Mouse (Mus musculus): ENCODE measurements at regions not wholly inside any gene's neighbourhood (a gene's known extent, or its start where the extent isn't known, plus 50 kb on each side); places are given as distances from the start of the nearest gene placed in this dataset.

DNA sequence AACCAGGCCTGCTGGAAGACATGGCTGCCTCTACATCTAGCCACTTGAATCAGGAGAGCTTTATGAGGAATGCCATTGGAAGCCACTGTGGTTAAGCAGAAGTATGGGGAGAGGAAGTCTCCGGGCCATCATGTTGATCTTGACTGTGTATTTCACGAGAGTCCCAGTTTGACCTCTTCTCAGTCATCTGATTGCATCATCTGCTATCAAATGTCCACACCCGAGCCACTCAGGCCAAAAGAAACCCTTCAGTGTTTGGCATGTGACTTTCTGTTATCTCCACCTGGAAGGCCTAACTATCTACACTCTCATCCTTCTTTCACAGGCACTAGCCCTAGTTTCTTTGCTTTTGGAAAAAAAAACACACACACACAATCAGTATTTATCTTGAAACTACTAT lies 186.9 kb upstream of the Id2 start:
- DNase-seq: no peak

DNA sequence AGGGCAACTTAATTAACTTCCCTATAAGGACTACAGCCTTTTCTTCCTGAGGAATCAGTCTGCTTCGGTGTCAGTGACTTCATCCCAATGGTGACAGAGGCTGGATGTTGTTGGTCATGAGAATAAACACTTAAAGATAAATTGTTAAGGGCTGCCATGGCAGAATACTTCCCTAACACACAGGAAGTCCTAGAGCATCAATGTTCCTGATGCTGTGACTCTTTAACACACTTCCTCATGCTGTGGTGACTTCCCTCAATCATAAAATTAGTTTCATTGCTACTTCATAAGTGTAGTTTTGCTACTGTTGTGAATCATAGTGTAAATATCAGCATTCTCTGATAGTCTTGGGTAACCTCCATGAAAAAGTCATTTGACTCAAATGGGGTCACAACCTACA lies 184.5 kb upstream of the Id2 start:
- DNase-seq: no peak

DNA sequence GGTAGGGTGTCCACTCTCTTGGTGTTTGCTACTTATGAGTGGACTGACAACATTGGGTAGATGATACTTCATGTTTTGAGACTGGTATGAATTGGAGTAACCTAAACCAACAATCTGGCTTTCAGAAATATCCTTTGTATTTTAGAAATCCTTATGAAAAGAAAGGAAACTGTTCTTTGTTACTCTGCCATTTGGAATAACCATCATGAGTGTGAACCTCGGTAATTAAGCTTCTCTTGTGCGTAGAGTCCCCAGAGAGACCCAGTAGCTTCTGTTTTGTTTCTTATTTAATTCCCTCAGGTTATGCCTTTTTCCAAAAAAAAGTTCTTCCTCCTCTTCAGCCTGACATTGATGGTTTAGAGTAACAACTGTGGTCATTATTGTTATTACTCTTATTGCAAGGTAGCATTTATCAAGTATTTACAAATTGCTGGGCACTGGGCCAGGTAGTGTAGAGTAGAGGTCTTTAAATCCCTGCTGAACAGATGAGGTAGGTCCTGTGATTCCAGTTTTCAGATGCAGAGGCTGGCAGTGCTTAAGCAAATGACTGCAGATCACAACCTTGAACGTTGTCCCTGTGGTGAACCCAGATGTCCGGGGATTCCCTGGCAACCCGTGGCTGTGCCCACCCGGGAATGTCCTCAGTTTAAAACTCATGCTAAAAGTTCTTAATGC lies 176.8 kb upstream of the Id2 start:
- DNase-seq: no peak

- peak; percentile 37 for DNase-seq
Observed at GRCm38 (mm10) chr12:25272752-25273125, 175.8 kb upstream of the Id2 start.

GRCm38 (mm10) chr12:25272114-25272751 lies 175.3 kb upstream of the Id2 start:
- DNase-seq: no peak

GRCm38 (mm10) chr12:25269878-25270277 lies 172.9 kb upstream of the Id2 start:
- no peak for DNase-seq

DNA sequence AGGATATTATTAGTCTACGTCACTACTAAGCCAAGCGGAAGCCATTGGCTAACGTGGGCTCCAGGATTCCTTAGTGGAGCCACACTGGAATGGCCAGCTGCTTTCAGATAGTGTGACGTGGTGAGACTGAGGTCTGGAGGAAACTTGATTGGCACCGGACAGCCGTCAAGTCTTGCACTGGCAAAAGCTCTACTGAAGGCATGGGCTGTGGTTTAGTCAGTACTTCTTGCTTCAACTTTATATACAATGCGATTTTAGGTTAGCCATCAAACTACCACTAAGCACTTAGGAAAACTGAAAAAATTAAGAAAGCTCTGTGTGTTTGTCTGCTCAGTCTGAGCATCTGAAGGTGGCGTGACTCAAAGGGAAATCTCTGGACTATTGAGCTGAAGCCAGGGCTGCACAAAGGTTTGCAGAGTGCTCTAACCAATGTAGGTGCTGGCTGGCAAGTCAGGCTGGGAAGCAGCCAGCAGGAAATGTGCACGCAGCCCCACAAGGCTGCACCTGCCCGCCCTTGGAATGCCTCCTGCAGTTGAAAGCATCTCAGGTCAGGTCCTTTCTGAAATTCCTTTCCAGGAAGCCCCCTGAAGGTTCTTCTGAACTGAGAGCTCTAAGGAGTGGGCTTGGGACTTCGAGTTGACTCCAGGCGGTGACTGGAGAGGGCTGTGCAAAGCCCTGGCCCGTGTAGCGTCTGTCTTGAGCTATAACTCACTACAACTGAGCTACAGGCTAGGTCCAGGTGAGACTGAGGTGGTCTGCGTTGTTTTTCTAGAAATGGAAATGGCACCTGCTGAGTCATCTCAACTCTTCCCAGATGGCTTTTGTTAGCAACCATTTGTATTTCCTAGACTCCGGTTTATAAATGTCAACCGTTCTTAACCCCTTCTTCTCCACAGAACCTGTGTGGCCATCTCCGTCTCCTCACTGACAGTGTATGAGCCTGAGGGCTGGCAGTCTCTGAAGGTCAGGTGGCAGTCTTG lies 172.2 kb upstream of the Id2 start:
- peak; percentile 33 for DNase-seq

DNA sequence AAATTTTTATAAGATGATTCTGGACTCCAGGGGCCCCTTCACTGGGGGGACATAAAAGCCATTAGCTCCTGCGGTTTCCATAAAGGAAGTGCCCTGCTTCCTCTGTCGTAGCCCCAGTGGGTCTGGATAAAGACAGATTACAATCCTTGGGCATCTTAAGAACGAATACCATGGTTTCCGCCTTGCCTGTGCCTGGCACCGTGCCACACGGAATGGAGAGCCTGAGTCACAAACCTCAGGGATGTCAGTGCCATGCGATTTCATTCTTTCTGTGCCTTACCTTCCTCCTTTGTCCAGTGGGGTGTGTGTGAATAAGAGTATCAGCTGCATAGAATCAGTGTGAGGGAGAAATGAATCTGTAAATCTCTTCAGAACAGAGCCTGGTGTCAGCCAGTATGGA lies 171.4 kb upstream of the Id2 start:
- DNase-seq: peak; percentile 38

GRCm38 (mm10) chr12:25267572-25268115 lies 170.7 kb upstream of the Id2 start:
- DNase-seq: no peak

DNA sequence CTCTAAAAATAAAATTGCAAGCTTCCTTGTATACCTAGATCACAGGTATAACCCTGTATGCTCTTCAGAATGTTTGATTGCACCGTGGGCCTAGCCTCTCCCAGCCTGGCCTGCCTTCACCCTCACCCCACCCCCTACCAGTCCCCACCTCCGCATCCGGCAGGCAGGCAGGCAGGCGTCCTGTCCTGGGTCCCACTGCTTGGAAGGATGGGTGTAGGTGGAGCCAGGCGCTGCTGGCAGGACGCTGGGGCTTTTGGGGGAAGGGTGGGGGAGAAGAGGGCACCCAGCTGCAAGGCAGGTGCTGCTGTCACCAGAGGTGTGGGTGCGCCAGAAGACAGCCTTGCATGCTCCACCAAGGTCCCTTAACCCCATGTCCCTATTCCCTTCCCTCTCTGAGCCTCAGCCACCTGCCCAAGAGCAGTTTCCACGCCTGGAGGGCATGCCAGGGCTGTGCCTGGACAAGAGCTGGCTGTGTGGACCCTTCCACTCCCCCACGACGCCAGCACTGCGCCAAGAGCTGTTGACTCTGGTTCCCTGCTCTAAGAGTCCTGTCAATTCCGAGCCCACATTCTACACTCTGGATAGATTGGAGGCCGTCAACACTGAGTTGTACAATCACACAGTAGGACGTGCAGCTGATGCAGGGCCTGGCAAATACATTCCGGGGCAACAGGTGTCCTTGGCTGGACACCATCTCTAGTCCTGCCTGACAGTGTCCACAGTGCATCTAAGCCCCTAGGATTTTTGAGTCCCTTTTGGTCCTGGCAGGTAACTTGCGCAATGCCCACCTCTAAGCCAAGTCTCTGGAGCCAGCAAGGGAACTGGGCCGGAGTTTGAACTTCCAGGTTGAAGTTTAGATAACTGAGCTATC lies 170.0 kb upstream of the Id2 start:
- no peak for DNase-seq

- no peak for DNase-seq
Observed at GRCm38 (mm10) chr12:25265560-25266525, 168.9 kb upstream of the Id2 start.

- DNase-seq: no peak
Observed at GRCm38 (mm10) chr12:25265066-25265465, 168.1 kb upstream of the Id2 start.

DNA sequence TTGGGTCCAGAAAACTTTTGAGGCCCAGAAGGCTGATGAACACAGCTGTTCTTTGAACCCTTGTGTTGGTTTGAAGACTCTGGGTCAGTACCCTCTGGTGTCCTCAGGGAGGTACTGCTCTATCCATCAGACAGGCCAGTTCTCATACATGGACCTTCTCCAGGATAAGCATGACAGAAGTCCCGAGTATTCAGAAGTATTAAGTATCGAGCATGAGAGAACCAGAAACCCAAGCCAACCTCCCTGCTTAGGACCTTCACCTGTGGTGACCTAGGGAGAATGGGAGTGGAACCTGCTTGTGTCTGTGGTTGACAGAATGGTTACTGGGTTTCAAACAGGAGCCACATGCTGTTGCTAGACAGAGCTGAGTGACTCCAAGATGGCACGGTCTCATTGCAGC lies 167.5 kb upstream of the Id2 start:
- DNase-seq: no peak

DNA sequence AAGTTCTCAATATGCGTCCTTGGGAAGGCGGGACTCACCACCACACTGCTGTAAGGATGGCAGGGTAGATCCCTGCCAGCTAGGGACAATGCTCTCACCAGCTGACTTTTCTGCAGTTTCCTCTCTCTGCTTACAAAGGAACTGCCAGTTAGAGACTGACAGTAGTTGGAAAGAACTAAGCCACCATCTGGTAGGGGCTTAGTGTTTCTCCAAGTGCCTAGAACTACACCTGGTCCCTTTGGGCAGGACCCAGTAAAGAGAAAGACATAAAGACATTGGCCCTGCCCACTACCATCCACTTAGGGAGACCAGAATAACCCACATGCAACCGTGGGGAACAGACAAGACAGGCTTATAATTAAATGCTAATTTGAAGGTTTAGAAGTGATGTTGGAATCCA lies 165.5 kb upstream of the Id2 start:
- DNase-seq: no peak

DNA sequence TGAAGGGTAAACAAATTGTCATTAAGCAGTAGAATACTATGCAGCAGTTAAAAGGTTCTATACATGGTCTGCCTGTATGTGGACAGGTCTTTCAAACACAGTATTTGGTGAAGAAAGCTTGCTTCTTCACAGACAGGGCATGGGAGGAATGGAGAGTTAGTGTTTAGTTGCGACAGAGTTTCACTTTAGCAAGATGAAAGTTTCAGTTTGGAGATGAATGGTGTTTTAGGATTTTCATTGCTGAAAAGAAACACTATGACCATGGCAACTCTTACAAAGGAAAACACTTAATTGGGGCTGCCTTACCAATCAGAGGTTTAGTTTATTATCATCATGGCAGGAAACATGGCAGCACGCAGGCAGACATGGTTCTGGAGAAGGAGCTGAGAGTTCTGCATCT lies 162.2 kb upstream of the Id2 start:
- DNase-seq: no peak

DNA sequence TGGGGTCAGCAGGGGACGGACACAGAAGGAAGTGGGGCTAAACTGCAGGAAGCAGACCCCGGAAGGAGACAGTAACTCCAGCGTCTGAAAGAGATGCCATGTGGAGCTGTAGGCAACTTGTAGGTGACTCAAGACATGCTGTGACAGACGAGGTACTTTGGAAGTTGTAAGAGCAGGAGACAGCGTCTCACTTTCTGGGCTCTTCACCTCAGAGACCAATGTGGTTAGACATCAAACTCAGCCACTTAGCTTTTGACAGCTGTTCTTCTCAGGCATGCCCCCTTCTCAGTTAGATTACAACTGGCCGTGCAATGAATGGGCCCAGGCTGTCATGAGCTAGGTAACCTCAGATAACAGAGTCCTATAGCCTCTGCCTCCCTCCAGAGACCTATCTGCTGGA lies 159.3 kb upstream of the Id2 start:
- no peak for DNase-seq

DNA sequence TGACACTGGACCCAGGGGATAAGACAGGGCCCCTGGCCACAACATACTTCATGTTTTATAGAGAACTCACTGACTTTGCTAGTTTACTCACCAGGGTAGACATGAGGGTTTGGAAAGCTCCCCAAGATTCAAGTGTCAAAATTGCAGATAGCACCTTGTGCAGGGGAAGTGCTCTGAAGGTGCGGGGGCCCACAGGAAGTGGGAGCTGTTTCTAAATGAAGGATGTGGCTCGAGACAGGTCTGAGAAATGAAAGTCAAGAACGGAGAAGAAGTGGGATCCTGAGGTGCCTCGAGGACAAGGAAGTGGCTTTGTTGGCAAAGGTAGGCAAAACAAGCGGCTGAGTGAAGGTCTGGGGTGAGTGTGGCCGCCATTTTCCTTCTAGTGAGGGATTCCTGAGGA lies 157.8 kb upstream of the Id2 start:
- DNase-seq: no peak

- peak; percentile 74 for DNase-seq
Observed at GRCm38 (mm10) chr12:25252776-25253510, 156.0 kb upstream of the Id2 start.

- DNase-seq: no peak
Observed at GRCm38 (mm10) chr12:25251411-25252171, 154.7 kb upstream of the Id2 start.

DNA sequence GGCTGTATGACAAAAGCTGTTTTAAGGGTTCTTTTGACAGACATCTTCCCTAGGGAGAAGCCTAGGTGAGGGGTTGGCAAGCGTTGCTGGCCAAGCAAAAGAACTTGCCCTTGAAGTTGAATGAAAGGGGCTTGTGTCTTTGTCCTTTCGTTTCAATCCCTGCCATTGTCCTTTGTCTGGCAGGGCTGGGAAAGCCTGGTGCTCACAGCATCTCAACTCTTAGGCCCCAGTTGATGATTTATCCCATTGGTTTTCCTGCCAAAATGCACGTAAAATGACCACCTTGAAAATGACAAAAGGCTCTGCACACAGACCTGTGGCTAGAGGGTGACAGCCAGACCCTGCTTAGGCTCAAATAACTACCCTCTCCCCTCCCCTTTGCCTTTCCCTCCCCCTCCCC lies 153.9 kb upstream of the Id2 start:
- DNase-seq: no peak
